Mouse (Mus musculus): ENCODE measurements around the gene Cpe. TPM values are rescaled to one million over a fixed set of nuclear protein-coding genes. Genes with fewer than 3 reads are reported as not detected.
A peak's percentile ranks its signal among the peaks of the same experiment; 100 is the strongest.

The Cpe gene
- total RNA-seq, 2 experiments from 2014 or later: 2,857 to 3,040 TPM

DNA sequence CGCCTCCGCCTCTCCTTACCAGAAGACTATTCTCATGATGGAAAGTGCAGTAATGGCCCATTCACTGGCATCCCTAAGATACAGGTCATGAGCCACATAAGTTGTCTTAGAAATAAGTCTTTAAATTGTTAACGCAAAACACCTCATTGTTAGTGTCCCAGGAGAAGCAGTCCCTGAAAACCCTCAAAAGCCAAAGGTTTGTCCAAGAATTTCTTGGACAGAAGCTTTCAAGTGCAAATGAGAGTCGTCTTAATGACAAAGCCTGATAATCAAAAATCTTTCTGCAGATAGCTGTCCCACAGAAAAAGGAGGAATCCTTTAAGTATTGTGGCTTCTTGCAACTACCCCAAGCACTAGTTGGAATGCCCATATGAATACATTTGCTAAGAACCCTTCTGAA lies 60.7 kb downstream of the Cpe start:
- no peak for DNase-seq

DNA sequence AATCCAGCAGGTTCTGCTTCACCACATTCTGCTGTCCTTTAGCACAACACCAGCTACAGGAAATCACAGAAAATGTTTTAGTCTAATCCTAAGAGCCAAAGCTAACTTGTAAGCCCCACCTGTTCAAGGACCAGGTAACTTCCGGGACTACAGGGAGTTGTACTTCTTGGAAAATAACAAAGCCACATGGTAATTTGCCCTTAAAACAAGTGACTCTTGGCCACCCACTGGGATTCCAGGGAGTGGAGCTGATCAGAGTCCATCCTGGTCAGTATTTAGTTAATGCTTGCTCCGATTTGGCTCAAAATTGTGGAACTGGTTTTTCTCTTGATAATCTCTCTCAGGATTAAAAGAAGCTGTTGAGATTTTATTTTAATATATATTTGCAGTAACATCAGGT lies 61.1 kb downstream of the Cpe start:
- DNase-seq: no peak

DNA sequence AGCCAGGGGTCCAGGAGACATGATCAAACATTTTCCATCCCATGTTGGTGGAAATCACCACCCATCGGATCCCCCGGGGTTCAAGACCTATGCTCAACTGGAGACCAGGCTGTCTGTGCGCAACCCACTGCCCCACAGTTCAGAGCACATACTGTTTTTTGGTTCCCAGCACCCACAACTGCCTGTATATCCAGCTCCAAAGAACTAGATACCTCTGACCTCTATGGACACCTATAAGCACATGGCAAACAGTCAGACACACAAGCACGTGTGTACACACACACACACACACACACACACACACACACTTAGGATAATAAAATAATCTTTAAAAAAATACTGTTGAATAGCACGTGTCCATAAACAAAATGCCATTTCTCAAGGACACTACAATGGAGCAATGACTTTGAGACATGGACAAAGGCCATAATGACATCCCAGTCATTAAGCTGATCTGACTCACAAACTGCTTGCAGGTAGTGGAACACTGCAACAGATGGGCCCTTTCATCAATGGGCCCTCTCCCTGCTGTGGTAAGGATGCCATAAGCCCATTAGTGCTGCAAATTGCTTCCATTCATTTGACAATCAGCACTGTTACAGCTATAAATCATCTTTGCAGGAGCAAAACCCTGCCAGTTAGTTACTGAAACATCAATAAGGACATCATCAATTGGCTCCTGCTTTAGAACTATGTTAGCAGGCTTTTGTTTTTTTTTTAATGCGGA lies 63.7 kb downstream of the Cpe start:
- no peak for DNase-seq

DNA sequence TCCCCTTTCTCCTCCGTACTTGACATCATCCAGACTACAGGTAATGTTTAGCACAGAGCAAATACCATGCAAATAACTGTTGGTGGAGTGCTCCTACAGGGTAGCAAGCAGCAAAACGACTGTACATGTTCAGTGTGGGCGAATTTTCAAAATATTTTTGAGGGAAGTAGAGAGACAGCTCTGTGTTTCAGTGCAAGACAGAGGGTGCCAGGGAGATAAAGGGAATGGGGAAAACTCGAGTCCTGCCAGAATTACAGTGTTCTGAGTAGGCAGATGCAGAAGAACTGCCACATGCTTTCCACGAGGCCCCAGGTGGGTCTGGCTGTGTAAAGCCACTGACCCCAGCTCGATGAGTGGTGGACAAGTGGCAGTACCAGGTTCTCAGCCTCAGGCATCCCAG lies 64.8 kb downstream of the Cpe start:
- no peak for DNase-seq

DNA sequence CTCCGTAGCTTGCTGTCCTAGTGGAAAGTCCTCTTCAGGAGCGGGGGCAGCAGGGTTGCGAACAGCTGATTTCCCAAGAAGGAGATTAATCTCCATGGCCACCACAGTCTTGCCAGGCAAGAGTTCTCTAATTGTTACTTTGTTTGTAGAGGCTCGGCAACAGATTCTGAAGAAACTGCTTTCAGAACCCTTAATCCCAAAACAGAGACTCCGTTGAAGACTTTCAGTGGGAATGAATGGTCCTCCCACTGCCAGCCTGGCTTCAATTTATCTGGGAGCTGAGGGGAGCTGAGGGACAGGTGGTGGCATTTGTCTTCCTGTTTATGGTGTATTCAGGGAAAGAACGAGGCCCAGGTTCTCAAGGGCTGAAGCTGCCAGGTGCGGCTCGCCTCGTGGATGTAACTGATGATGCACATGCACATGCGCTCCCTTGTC lies 68.2 kb downstream of the Cpe start:
- DNase-seq: peak; percentile 50 to 53

DNA sequence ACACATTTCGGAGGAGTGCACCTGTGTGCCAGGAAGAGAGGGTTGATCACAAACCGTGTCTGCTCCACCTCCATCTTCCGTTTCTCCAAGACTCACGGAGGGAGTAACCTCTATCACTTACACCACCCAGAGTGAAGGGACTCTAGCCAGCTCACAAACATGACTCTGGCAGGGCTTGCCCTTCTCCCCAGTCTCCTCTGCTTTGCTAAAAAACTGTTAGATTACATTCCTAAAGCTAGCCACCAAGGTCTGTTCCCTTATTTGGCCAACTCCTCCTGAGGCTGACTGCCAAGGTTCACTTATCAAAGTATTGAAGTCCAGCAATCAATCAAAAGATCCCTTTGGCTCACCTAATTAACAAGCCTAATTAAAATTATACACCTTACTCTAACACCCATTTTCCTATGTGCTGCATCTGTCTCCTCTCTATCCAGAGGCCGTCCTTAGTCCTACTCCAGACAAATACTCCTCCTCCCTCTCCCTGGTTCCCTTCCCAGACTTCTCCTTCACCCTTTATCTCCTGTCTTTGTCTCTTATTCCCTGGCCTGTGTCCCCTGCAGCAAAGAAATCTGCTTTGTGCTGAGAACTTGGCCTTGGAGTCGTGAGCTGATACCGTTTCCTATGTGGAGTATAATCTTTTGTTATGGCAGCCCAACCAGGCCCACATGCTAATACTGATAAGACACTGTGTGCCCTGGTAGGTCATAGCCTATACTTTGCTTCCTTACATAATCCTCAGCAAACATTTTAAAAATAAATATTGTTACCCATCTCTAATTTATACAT lies 72.3 kb downstream of the Cpe start:
- no peak for DNase-seq

DNA sequence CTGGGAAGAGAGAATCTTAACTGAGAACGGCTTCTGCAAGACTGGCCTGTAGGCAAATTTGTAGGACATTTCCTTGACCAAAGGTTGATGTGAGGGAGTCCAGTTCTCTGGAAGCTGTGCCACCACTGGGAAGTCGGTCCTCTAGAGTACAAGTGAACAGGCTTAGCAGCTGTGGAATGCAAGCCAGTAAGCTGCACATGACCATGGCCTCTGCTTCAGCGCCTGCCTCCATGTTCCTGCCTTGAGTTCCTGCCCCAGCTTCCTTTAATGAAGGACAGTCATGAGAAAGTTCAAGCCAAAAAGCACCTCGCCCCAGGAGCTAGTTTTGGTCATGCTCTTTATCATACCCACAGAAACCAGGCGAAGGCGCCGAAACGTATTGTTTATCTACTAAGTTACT lies 73.2 kb downstream of the Cpe start:
- DNase-seq: no peak

DNA sequence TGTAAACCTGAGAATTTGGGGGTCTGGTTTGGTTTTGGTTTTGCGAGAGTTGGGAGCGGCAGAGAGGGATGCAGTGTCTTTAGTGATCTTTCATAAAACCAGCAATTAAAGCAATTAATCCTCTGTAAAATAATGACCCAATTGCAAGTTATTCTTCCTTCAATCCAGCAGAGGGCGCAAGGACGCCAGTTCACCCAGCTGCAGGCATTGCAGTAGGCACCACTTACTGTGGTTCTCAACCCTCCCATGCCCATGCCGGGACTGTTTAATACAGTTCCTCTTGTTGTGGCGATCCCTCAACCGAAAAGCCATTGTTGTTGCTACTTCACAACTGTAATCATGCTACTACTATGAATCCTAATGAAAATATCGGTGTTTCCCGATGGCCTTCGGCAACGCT lies 74.2 kb downstream of the Cpe start:
- DNase-seq: peak in 1 of 2 experiments; percentile 36

DNA sequence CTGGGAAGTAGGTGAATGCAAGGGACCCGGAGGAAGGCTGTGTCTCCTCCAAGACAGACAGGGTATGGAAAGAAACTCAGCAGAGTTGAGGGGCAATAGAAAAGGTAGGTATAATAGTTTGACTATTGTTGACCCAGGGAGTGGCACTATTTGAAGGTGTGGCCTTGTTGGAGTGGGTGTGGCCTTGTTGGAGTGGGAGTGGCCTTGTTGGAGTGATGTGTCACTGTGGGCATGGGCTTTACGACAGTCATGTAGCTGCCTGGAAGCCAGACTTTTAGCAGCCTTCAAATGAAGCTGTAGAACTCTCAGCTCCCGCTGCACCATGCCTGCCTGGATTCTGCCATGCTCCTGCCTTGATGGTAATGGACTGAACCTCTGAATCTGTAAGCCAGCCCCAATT lies 76.3 kb downstream of the Cpe start:
- no peak for DNase-seq

DNA sequence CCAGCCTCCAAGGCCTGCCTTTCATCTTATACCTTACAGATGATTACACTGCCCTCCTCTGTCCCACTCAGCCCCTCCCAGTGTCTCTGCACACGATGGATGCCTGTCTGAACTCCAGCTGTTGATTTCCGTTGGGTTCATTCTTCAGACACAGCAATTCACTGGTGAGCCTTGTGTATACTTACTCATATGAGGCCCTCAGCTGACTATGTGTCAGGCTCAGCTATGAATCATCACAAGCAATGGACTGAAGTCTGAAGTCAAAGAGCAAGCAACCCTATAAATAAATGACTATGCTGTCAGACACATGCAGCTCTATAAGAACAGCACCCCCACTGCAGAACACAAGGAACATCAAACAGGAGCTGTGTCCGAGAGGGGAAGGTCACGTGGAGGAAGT lies 77.4 kb downstream of the Cpe start:
- no peak for DNase-seq

DNA sequence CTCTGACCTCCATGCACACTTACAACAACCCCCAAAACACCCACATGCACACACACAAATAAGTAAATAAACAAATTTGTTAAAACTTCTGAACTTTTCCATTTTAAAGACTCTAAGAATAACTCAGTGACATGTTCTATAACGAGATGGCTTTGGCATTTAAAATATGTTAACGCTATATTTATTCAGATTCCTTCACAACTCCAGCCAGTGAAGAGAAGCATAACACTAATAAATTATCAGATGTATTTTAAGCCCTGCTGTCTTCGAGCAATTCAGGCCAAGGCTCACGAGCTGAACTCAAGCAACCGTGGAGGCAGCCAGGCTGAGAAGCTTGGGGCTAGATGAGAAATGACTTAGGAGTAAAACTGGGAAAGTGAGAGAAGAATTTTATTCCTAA lies 79.2 kb downstream of the Cpe start:
- no peak for DNase-seq

DNA sequence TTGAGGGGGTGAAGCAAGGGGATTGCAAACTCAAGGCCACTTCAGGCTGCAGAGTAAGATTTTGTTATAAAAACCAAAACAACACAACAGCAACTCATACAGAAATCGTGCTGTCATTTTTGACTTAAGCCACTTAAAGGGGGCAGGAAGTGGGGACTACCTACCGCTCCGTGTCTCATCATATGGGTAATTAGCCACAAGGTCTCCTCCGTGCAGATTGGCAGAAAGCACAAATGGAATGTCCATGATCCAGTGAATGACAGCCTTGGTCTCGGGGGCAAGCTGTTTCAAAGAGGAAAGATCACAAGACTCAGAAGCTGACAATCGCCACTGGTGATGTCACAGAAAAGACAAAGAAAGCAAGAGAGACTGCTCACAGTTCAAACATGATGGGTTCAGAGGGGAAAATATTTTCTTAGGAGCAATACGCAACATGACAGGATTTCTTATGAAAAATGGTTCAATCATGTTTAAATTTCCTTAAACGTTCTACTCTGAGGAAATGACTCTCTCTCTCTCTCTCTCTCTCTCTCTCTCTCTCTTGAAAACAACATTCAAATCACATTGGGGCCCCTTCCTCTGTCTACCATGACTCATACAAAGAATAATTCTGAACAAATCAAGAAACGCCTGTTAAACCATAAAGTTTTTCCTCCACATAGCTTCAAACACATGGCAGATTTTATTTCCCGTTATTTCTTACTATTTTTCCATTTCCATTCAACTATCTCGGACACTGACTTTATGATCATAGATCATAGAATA lies 81.5 kb downstream of the Cpe start:
- no peak for DNase-seq

DNA sequence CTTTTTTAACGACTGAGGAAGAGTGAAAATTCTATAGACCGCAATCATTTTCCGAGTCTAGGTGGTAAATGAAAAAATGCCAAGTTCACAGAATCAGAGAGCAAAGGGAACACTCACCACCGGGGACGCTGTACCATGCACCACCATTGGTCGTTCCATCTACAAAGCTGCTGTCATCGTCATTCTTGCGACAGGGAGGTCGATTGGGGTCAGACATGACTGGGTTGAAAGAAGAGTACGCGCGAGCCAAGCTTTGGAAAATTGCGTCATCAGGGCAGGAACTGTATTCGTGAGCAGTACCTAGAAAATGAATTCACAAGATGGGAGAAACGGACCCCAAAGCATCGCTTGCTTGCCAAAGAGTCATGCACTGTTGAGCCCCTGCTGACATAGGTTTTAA lies 83.9 kb downstream of the Cpe start:
- DNase-seq: no peak

DNA sequence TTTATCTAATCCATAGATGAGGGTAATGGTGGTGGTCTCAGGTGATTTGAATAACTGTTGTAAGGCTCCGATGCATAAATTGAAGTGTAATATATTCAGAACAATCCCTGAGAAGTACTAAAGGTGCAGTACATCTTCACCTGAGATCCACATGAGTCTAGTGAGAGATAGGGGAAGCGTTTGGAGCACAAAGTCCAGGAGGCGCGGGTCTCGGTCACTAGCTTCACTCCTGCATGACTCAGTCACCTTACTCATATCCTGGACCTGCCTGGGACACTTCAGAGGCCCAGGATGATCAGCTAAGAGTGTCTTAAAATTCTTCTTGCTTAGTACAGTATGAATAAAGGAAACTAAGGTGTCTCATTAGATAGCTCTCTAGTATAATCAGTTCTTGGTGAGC lies 86.8 kb downstream of the Cpe start:
- no peak for DNase-seq

DNA sequence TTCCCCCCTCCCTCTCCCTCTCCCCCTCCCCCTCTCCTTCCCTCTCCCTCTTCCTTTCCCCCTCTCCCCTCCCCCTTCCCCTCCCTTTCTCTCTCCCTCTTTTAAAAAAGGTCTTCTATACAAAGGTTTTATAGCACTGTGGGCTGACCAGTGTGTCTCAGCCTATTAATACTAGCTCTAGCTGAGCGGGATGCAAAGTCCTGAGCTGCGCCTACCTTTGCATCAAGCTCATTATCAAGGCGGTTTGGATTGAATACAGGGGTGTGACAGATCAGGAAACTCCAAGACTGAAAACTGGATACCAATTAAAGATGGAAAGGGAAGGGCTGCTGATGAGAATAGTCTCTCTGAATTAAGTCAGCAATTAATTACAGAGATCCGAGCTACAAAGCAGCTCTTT lies 94.6 kb downstream of the Cpe start:
- DNase-seq: no peak

DNA sequence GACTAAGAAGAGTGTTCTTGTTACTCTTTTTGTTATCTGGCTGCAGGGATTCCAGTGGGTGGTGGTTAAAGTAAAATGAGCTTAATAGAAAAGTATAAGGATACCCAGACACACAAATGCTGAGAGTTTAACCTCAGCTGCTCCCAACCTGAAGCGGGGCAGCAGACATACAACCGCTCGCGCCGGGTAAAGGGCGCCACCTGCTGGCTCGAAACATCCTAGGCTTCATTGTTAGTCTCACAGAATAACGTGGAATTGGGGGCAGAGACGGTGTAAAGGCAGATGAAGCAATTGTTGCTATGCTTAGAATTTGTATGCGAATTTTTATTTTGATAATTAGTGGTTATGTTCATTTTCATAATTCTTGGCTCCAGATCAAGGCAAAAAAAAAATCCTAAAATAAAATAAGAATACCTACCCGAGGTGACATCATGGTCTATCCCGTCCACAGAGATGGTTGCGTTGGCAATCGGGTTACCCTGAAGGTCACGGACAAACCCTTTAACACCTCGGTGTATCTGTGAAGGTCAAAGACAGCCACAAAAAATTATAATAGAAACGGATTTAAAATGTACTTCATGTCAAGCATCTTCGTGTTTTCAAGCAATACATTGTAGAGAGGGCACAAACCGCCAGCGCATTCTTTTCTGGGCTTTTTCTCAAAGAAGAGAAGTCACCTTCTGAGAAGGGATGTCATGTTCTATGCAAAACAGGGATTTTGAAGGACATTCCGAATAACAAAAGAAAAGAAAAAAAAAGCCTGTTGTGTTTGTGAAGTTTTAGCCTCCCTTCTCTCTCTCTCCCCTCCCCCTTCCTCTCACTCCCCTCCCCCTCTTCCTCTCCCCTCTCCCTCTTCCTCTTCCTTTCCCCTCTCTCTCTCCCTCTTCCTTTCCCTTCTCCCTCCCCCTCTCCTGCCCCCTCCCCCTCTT lies 95.5 kb downstream of the Cpe start:
- DNase-seq: peak; percentile 51 to 66

DNA sequence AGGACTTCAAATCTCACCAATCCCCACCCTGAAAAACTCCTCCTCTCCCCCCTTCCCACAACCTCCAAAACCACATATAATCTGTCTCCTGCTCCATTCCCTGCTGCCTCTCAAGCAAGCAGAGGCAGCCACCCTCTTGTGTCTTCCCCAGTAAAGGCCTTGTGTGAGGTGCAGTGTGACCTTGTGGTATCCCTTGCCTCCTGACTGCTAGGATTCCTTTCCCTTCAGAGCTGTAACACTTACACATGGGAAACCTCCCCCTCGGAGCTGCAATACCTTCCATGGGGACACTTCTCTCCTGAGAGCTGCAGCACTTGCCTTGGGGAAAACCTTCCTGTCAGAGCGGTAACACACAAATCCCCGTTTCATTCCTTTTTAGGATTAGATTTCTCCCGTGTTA lies 96.5 kb downstream of the Cpe start:
- no peak for DNase-seq

DNA sequence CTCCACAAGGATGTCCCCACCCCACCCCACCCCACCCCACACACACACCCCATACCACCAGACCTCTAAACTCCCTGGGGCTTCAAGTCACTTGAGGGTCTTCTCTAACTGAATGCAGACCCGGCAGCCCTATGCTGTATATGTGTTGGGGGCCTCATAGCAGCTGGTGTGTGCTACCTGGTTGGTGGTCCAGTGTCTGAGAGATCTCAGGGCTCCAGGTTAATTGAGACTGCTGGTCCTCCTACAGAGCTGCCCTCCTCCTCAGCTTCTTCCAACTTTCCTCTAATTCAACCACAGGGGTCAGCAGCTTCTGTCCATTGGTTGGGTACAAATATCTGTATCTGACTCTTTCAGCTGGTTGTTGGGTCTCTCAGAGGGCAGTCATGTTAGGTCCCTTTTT lies 102.4 kb downstream of the Cpe start:
- no peak for DNase-seq

DNA sequence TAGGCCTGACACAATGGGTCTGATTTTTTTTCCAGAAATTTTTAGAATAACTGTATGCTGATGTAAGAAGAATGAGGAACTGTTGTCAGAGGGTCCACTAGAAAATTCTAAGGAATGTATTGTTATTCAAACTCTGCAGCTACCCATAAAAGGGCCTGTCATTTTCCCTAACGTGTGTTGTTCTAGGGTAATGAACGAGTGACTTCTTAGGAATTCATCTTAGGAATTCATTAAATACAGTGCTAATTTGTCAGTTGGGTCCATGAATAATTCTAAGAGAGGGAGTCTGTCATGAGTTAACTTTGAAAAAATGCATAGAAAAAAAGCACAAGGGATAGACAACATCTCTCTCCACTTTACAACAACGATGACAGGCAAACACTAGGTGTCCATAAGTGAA lies 110.0 kb downstream of the Cpe start:
- no peak for DNase-seq

DNA sequence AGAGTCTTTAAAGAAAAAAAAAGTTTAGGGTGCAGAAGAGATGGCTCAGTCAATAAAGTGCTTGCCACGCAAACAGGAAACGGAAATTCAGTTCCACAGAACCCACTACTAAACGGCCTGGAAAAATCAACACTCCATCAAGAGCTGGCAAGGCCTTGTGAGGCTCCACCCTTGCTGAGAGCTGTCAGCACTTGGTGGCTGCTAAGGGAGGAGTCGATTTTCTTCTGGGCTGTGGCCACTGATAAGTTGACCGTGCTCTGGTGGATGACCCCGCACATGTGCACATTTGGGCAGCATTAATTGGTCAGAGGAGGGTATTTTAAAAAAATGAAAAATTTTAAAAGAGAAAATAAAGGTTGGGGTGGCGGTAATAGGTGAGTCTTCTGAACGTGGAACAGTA lies 114.6 kb downstream of the Cpe start:
- no peak for DNase-seq

DNA sequence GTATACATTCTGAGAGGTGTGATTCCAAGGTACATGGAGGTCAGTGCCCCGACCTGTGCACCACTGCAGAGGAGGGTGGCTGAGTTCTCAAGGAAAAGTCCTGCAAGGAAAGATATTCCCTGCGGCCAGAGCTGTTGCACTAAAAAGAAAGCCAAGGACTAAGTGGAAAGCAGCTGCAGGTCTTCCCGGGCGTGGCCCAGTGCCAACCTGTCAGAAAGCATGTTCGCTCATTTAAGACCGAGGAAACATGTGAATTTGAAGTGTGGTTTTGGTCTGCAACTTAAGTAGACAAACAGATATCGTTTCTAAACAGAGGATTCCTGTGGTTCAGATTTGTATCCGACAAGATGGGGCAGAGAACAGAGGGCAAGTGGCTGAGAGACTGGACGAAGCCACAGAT lies 117.9 kb downstream of the Cpe start:
- DNase-seq: no peak
